Mouse (Mus musculus) olfactory bulb, adult 2 months (tissue): ENCODE data around the gene Tmem108.

Source experiments
- CTCF ChIP-seq: fragments of 200-500 bp; IDR thresholded peaks from 2 replicates; pipeline ENCODE4 v1.5.1; 2012; ENCODE audit warnings: low read depth, mild to moderate bottlenecking, low read length, moderate library complexity; ENCODE audit not compliant: insufficient read depth
- POLR2A ChIP-seq: fragments of 200-500 bp; IDR thresholded peaks from 2 replicates; pipeline ENCODE4 v1.6.1; 2012; ENCODE audit warnings: mild to moderate bottlenecking, low read depth, low read length, moderate library complexity; ENCODE audit not compliant: insufficient read depth

DNA sequence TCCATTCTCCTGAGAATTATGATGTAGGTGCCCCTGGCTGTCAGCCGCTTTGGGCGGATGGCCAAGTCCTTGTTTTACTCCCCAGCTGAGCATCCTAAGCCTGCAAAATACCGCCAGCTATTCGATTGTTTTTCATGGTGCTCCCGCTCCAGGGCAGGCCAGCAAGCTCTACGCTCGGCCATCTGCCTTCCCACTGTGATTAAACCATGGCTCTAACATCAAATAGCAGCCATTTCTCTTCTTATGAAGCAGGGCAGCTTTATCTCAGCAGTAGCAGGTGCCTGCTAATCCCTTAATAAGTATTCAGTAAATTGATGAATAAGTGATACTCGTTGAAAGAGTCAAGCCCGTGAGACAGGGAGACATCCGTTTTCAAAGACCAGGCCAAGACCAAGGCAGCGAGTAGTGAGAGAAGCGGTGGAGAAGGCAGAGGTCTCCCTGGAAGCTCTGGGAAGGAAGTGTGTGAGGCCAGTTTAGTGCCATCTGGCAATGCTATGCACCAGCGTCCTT lies 295.9 kb downstream of the Tmem108 start:
- TF ChIP-seq CTCF: no peak
- TF ChIP-seq POLR2A: no peak
